Mouse (Mus musculus) embryonic facial prominence, embryonic 10.5 days (tissue): ENCODE data around the gene Rpp14. TPM values are rescaled to one million over a fixed set of nuclear protein-coding genes. Genes with fewer than 3 reads are reported as not detected.
A peak's percentile ranks its signal among the peaks of the same experiment; 100 is the strongest.

Source experiments
- DNase-seq: peaks from one replicate; pipeline ENCODE4 v3.0.0-alpha.2; 2017; ENCODE audit warnings: low spot score
- H3K27ac ChIP-seq: fragments of 300-500 bp; sonication (generic); replicated peaks from 2 replicates; pipeline ENCODE4 v1.5.1; 2016; ENCODE audit warnings: mild to moderate bottlenecking
- H3K27me3 ChIP-seq: fragments of 300-500 bp; sonication (generic); replicated peaks from 2 replicates; pipeline ENCODE4 v1.6.1; 2016; ENCODE audit warnings: low read depth, mild to moderate bottlenecking; ENCODE audit not compliant: poor library complexity, severe bottlenecking
- H3K36me3 ChIP-seq: fragments of 300-500 bp; sonication (generic); replicated peaks from 2 replicates; pipeline ENCODE4 v1.6.1; 2016; ENCODE audit warnings: mild to moderate bottlenecking, moderate library complexity
- H3K4me1 ChIP-seq: fragments of 300-500 bp; sonication (generic); 2 replicates; pipeline ENCODE4 v1.6.1; 2016
- H3K4me3 ChIP-seq: fragments of 300-500 bp; sonication (generic); 2 replicates; pipeline ENCODE4 v1.5.1; 2016; ENCODE audit warnings: mild to moderate bottlenecking, moderate library complexity
- H3K9me3 ChIP-seq: fragments of 300-500 bp; sonication (generic); 2 replicates; pipeline ENCODE4 v1.6.1; 2016; ENCODE audit warnings: mild to moderate bottlenecking
- WGBS: fragments of 180-500 bp; shearing (Covaris S2); methylation state at CpG from one replicate; pipeline ENCODE4 v1.1.7; 2016; 5-methylcytosine and 5-hydroxymethylcytosine counted together
- polyA plus RNA-seq: library from polyadenylated mRNA; unstranded; fragments of >200 nt; fragmentation: Nextera tagmentation; extraction: Ambion mirVana; gene quantifications from 2 replicates; pipeline ENCODE4 v1.2.1, GENCODE M21; 2016

Rpp14 gene
- polyA plus RNA-seq, result 57.0 and 61.5 TPM in 2 replicates

GRCm38 (mm10) chr14:8080165-8080679 lies at the start of gene Rpp14:
TSS of gene Rpp14 (plus strand) at chr14:8080367.
- Histone ChIP-seq H3K27ac (peak within 1 kb of the TSS; percentile 92), H3K4me1 (peaks cover 15% of the 10 kb centered on the region), H3K9me3 (no peaks in the 10 kb centered on the region), H3K27me3 (no peaks in the 10 kb centered on the region), H3K36me3 (peaks cover 20% of the 10 kb centered on the region), H3K4me3 (peak within 1 kb of the TSS; percentile 77)
- peak; percentile 93 for DNase-seq
- WGBS, result under 1% methylated on average over 47 of the region's 47 CpGs

- Histone ChIP-seq H3K27ac (no peak overlapping the region), H3K4me3 (no peak overlapping the region), H3K4me1 (no peaks in the 10 kb centered on the region), H3K27me3 (no peaks in the 10 kb centered on the region), H3K36me3 (no peaks in the 10 kb centered on the region), H3K9me3 (no peaks in the 10 kb centered on the region)
- 59% methylated on average over 4 of the region's 4 CpGs for WGBS
- DNase-seq, result no peak
These were observed 49.6 kb upstream of the Rpp14 start for GRCm38 (mm10) chr14:8030535-8030934.

- H3K9me3 ChIP-seq, result no peaks in the 10 kb centered on the region
- 79% methylated on average over 13 of the region's 13 CpGs for WGBS
These were observed 47.9 kb upstream of the Rpp14 start for GRCm38 (mm10) chr14:8032087-8032944.

GRCm38 (mm10) chr14:8034561-8034960 lies 45.6 kb upstream of the Rpp14 start:
- 77% methylated on average over 5 of the region's 5 CpGs for WGBS
- H3K4me3 ChIP-seq, result no peak overlapping the region
- no peak overlapping the region for H3K27ac ChIP-seq
- H3K27me3 ChIP-seq, result no peaks in the 10 kb centered on the region
- H3K9me3 ChIP-seq, result no peaks in the 10 kb centered on the region
- no peaks in the 10 kb centered on the region for H3K4me1 ChIP-seq
- H3K36me3 ChIP-seq, result no peaks in the 10 kb centered on the region
- DNase-seq, result no peak

More at GRCm38 (mm10) chr14:8032087-8032944, 47.9 kb upstream of the Rpp14 start:
- Histone ChIP-seq H3K36me3 (no peaks in the 10 kb centered on the region), H3K27ac (no peak overlapping the region), H3K27me3 (no peaks in the 10 kb centered on the region), H3K4me1 (no peaks in the 10 kb centered on the region), H3K4me3 (no peak overlapping the region)
- no peak for DNase-seq

- H3K4me1 ChIP-seq, result no peaks in the 10 kb centered on the region
- H3K27ac ChIP-seq, result no peak overlapping the region
- H3K4me3 ChIP-seq, result no peak overlapping the region
- no peak for DNase-seq
- no peaks in the 10 kb centered on the region for H3K9me3 ChIP-seq
- WGBS, result 87% methylated on average over 6 of the region's 6 CpGs
- no peaks in the 10 kb centered on the region for H3K27me3 ChIP-seq
- no peaks in the 10 kb centered on the region for H3K36me3 ChIP-seq
These were observed 44.2 kb upstream of the Rpp14 start for GRCm38 (mm10) chr14:8035951-8036350.

GRCm38 (mm10) chr14:8036406-8036805 lies 43.8 kb upstream of the Rpp14 start:
- H3K9me3 ChIP-seq, result no peaks in the 10 kb centered on the region
- no peaks in the 10 kb centered on the region for H3K27me3 ChIP-seq
- WGBS, result 83% methylated on average over 5 of the region's 5 CpGs
- no peak overlapping the region for H3K27ac ChIP-seq
- H3K4me1 ChIP-seq, result no peaks in the 10 kb centered on the region
- no peaks in the 10 kb centered on the region; the same call in 1 of the 2 replicates for H3K36me3 ChIP-seq
- DNase-seq, result no peak
- no peak overlapping the region for H3K4me3 ChIP-seq

- Histone ChIP-seq H3K27ac (no peak overlapping the region), H3K36me3 (peaks cover 1% of the 10 kb centered on the region; the same call in 1 of the 2 replicates), H3K9me3 (no peaks in the 10 kb centered on the region), H3K27me3 (no peaks in the 10 kb centered on the region), H3K4me1 (no peaks in the 10 kb centered on the region), H3K4me3 (no peak overlapping the region)
- DNase-seq, result no peak
- WGBS, result 83% methylated on average over 5 of the region's 5 CpGs
These were observed 42.0 kb upstream of the Rpp14 start for GRCm38 (mm10) chr14:8038150-8038549.

- no peaks in the 10 kb centered on the region for H3K4me1 ChIP-seq
- WGBS, result 84% methylated on average over 7 of the region's 7 CpGs
- no peaks in the 10 kb centered on the region for H3K27me3 ChIP-seq
- H3K9me3 ChIP-seq, result no peaks in the 10 kb centered on the region
- no peak overlapping the region for H3K27ac ChIP-seq
- H3K36me3 ChIP-seq, result peaks cover 5% of the 10 kb centered on the region; the same call in 1 of the 2 replicates
- H3K4me3 ChIP-seq, result no peak overlapping the region
- DNase-seq, result no peak
These were observed 41.2 kb upstream of the Rpp14 start for GRCm38 (mm10) chr14:8038791-8039448.

GRCm38 (mm10) chr14:8040179-8040578 lies 40.0 kb upstream of the Rpp14 start:
- H3K9me3 ChIP-seq, result no peaks in the 10 kb centered on the region
- 88% methylated on average over 3 of the region's 3 CpGs for WGBS
- H3K27ac ChIP-seq, result no peak overlapping the region
- H3K36me3 ChIP-seq, result peaks cover 7% of the 10 kb centered on the region; the same call in 1 of the 2 replicates
- H3K4me1 ChIP-seq, result no peaks in the 10 kb centered on the region
- DNase-seq, result no peak
- no peaks in the 10 kb centered on the region for H3K27me3 ChIP-seq
- no peak overlapping the region for H3K4me3 ChIP-seq

- Histone ChIP-seq H3K9me3 (no peaks in the 10 kb centered on the region), H3K27ac (no peak overlapping the region), H3K4me3 (no peak overlapping the region), H3K27me3 (no peaks in the 10 kb centered on the region), H3K4me1 (no peaks in the 10 kb centered on the region), H3K36me3 (peaks cover 12% of the 10 kb centered on the region; the same call in 1 of the 2 replicates)
- WGBS, result 85% methylated on average over 12 of the region's 12 CpGs
- DNase-seq, result no peak
These were observed 39.1 kb upstream of the Rpp14 start for GRCm38 (mm10) chr14:8040911-8041678.

- 92% methylated on average over 2 of the region's 2 CpGs for WGBS
- peaks cover 20% of the 10 kb centered on the region for H3K36me3 ChIP-seq
- no peak for DNase-seq
- H3K4me3 ChIP-seq, result no peak overlapping the region
- no peaks in the 10 kb centered on the region for H3K4me1 ChIP-seq
- H3K27ac ChIP-seq, result no peak overlapping the region
- no peaks in the 10 kb centered on the region for H3K27me3 ChIP-seq
- H3K9me3 ChIP-seq, result no peaks in the 10 kb centered on the region
These were observed 38.0 kb upstream of the Rpp14 start for GRCm38 (mm10) chr14:8042120-8042519.

- WGBS, result 94% methylated on average over 9 of the region's 9 CpGs
- H3K4me3 ChIP-seq, result no peak overlapping the region
- H3K4me1 ChIP-seq, result no peaks in the 10 kb centered on the region
- no peaks in the 10 kb centered on the region for H3K9me3 ChIP-seq
- H3K27ac ChIP-seq, result no peak overlapping the region
- no peak for DNase-seq
- H3K36me3 ChIP-seq, result peaks cover 24% of the 10 kb centered on the region
- no peaks in the 10 kb centered on the region for H3K27me3 ChIP-seq
These were observed 37.6 kb upstream of the Rpp14 start for GRCm38 (mm10) chr14:8042577-8042976.
